Mouse (Mus musculus) kidney, embryonic 14.5 days (tissue): Measurements from ENCODE around the gene Gimap8. TPM values are rescaled to one million over a fixed set of nuclear protein-coding genes. Genes with fewer than 3 reads are reported as not detected.

Source experiments
- ATAC-seq: fragments of 200-750 bp; cut with Nextera tagmentation; 2 replicates; pipeline ENCODE4 v1.8.0; 2017; ENCODE audit warnings: moderate number of reproducible peaks, mild to moderate bottlenecking, moderate TSS enrichment, moderate library complexity; ENCODE audit not compliant: low FRiP score, low TSS enrichment
- H3K27ac ChIP-seq: fragments of 300-500 bp; sonication (generic); 2 replicates; pipeline ENCODE4 v1.5.1; 2014; ENCODE audit warnings: low read depth, mild to moderate bottlenecking, low read length, moderate library complexity, mixed read lengths
- H3K27me3 ChIP-seq: fragments of 300-500 bp; sonication (generic); 2 replicates; pipeline ENCODE4 v1.6.1; 2014; ENCODE audit warnings: mild to moderate bottlenecking, low read length; ENCODE audit not compliant: control insufficient read depth, insufficient read depth
- H3K36me3 ChIP-seq: fragments of 300-500 bp; sonication (generic); 2 replicates; pipeline ENCODE4 v1.6.1; 2014; ENCODE audit warnings: low read length, mixed read lengths; ENCODE audit not compliant: control insufficient read depth, insufficient read depth
- H3K4me1 ChIP-seq: fragments of 300-500 bp; sonication (generic); 2 replicates; pipeline ENCODE4 v1.6.1; 2014; ENCODE audit warnings: low read length, mixed read lengths; ENCODE audit not compliant: control insufficient read depth, insufficient read depth
- H3K4me2 ChIP-seq: fragments of 300-500 bp; sonication (generic); replicated peaks from 2 replicates; pipeline ENCODE4 v1.6.1; 2014; ENCODE audit warnings: low read depth, mild to moderate bottlenecking, low read length
- H3K4me3 ChIP-seq: fragments of 300-500 bp; sonication (generic); 2 replicates; pipeline ENCODE4 v1.5.1; 2014; ENCODE audit warnings: mild to moderate bottlenecking, low read length
- H3K9ac ChIP-seq: fragments of 300-500 bp; sonication (generic); 2 replicates; pipeline ENCODE4 v1.6.1; 2014; ENCODE audit warnings: low read depth, mild to moderate bottlenecking, low read length, moderate library complexity
- H3K9me3 ChIP-seq: fragments of 300-500 bp; sonication (generic); 2 replicates; pipeline ENCODE4 v1.6.1; 2016; ENCODE audit warnings: low read length; ENCODE audit not compliant: control insufficient read depth
- WGBS: fragments of 180-500 bp; shearing (Covaris S2); extraction: QIAGEN DNeasy Blood & Tissue Kit; methylation state at CpG from one replicate; pipeline ENCODE4 v1.1.7; 2014; 5-methylcytosine and 5-hydroxymethylcytosine counted together
- polyA plus RNA-seq: library from polyadenylated mRNA; unstranded; fragments of >200 nt; fragmentation: Nextera tagmentation; extraction: Ambion mirVana; gene quantifications from 2 replicates; pipeline ENCODE4 v1.2.1, GENCODE M21; 2014

Gene Gimap8
- polyA plus RNA-seq, 1 experiment from 2014 or later = 1.1 TPM

GRCm38 (mm10) chr6:48647611-48648010 lies 577 bp downstream of the Gimap8 start:
- WGBS = 77% methylated on average over 2 of the region's 2 CpGs
- H3K36me3 ChIP-seq = no peaks in the 10 kb centered on the region
- no peak for ATAC-seq
- no peak overlapping the region for H3K4me3 ChIP-seq
- no peak overlapping the region for H3K4me2 ChIP-seq
- no peaks in the 10 kb centered on the region for H3K27me3 ChIP-seq
- H3K9me3 ChIP-seq = no peaks in the 10 kb centered on the region
- no peaks in the 10 kb centered on the region for H3K4me1 ChIP-seq
- H3K27ac ChIP-seq = no peak overlapping the region
- H3K9ac ChIP-seq = no peak overlapping the region

- H3K4me1 ChIP-seq = no peaks in the 10 kb centered on the region
- no peaks in the 10 kb centered on the region for H3K27me3 ChIP-seq
- ATAC-seq = no peak
- 86% methylated on average over 4 of the region's 4 CpGs for WGBS
- H3K4me3 ChIP-seq = no peak overlapping the region
- H3K27ac ChIP-seq = no peak overlapping the region
- H3K9me3 ChIP-seq = no peaks in the 10 kb centered on the region
- no peak overlapping the region for H3K4me2 ChIP-seq
- H3K36me3 ChIP-seq = no peaks in the 10 kb centered on the region
- no peak overlapping the region for H3K9ac ChIP-seq
These were observed 1.7 kb downstream of the Gimap8 start for GRCm38 (mm10) chr6:48648779-48649178.

- Histone ChIP-seq H3K9me3 (no peaks in the 10 kb centered on the region), H3K27ac (no peak overlapping the region), H3K36me3 (no peaks in the 10 kb centered on the region), H3K9ac (no peak overlapping the region), H3K27me3 (no peaks in the 10 kb centered on the region), H3K4me3 (no peak overlapping the region), H3K4me2 (no peak overlapping the region), H3K4me1 (no peaks in the 10 kb centered on the region)
- WGBS = 88% methylated on average over 9 of the region's 9 CpGs
- ATAC-seq = no peak
These were observed 3.0 kb downstream of the Gimap8 start for GRCm38 (mm10) chr6:48650041-48650440.

- 54% methylated on average over 5 of the region's 5 CpGs for WGBS
- H3K27ac ChIP-seq = no peak overlapping the region
- H3K4me1 ChIP-seq = no peaks in the 10 kb centered on the region
- no peaks in the 10 kb centered on the region for H3K27me3 ChIP-seq
- ATAC-seq = no peak
- H3K9ac ChIP-seq = no peak overlapping the region
- H3K4me3 ChIP-seq = no peak overlapping the region
- H3K9me3 ChIP-seq = no peaks in the 10 kb centered on the region
- no peaks in the 10 kb centered on the region for H3K36me3 ChIP-seq
- no peak overlapping the region for H3K4me2 ChIP-seq
These were observed 11.7 kb downstream of the Gimap8 start for GRCm38 (mm10) chr6:48658721-48659120.

- H3K27ac ChIP-seq = no peak overlapping the region
- no peaks in the 10 kb centered on the region for H3K27me3 ChIP-seq
- no peaks in the 10 kb centered on the region for H3K9me3 ChIP-seq
- no peak overlapping the region for H3K4me2 ChIP-seq
- ATAC-seq = no peak
- H3K9ac ChIP-seq = no peak overlapping the region
- H3K36me3 ChIP-seq = no peaks in the 10 kb centered on the region
- 85% methylated on average over 4 of the region's 4 CpGs for WGBS
- H3K4me3 ChIP-seq = no peak overlapping the region
- no peaks in the 10 kb centered on the region for H3K4me1 ChIP-seq
These were observed 17.7 kb downstream of the Gimap8 start for GRCm38 (mm10) chr6:48664750-48665149.

GRCm38 (mm10) chr6:48665471-48665870 lies 18.4 kb downstream of the Gimap8 start:
- Histone ChIP-seq H3K4me1 (no peaks in the 10 kb centered on the region), H3K27ac (no peak overlapping the region), H3K36me3 (no peaks in the 10 kb centered on the region), H3K9ac (no peak overlapping the region), H3K4me3 (no peak overlapping the region), H3K4me2 (no peak overlapping the region), H3K27me3 (no peaks in the 10 kb centered on the region), H3K9me3 (no peaks in the 10 kb centered on the region)
- WGBS = 95% methylated on average over 9 of the region's 9 CpGs
- no peak for ATAC-seq

- Histone ChIP-seq H3K27ac (no peak overlapping the region), H3K27me3 (no peaks in the 10 kb centered on the region), H3K4me1 (no peaks in the 10 kb centered on the region), H3K9ac (no peak overlapping the region), H3K4me2 (no peak overlapping the region), H3K36me3 (no peaks in the 10 kb centered on the region), H3K4me3 (no peak overlapping the region), H3K9me3 (no peaks in the 10 kb centered on the region)
- no peak for ATAC-seq
- WGBS = 36% methylated on average over 7 of the region's 7 CpGs
These were observed 19.1 kb downstream of the Gimap8 start for GRCm38 (mm10) chr6:48666159-48666586.

GRCm38 (mm10) chr6:48668022-48668421 lies 21.0 kb downstream of the Gimap8 start:
- Histone ChIP-seq H3K4me3 (no peak overlapping the region), H3K9ac (no peak overlapping the region), H3K27me3 (no peaks in the 10 kb centered on the region)

GRCm38 (mm10) chr6:48669446-48669969 lies 22.5 kb downstream of the Gimap8 start:
- WGBS = 77% methylated on average over 2 of the region's 2 CpGs

More at GRCm38 (mm10) chr6:48668022-48668421, 21.0 kb downstream of the Gimap8 start:
- H3K4me2 ChIP-seq = no peak overlapping the region
- no peaks in the 10 kb centered on the region for H3K9me3 ChIP-seq
- no peaks in the 10 kb centered on the region for H3K36me3 ChIP-seq
- no peaks in the 10 kb centered on the region for H3K4me1 ChIP-seq
- ATAC-seq = no peak
- no peak overlapping the region for H3K27ac ChIP-seq

More at GRCm38 (mm10) chr6:48669446-48669969, 22.5 kb downstream of the Gimap8 start:
- Histone ChIP-seq H3K27me3 (no peaks in the 10 kb centered on the region), H3K9me3 (no peaks in the 10 kb centered on the region), H3K4me2 (no peak overlapping the region), H3K4me1 (no peaks in the 10 kb centered on the region), H3K4me3 (no peak overlapping the region), H3K27ac (no peak overlapping the region), H3K36me3 (no peaks in the 10 kb centered on the region), H3K9ac (no peak overlapping the region)
- ATAC-seq = no peak
